Mouse (Mus musculus): ENCODE data around the gene Ccn5.
A peak's percentile ranks its signal among the peaks of the same experiment; 100 is the strongest.

Ccn5 gene

GRCm38 (mm10) chr2:163820607-163821006, at the start of gene Ccn5:
Gene Ccn5 (plus strand): TSS chr2:163820861.
- no peak for DNase-seq (ENCODE audit: low spot score in 2 of 2)

GRCm38 (mm10) chr2:163776661-163777060, 44.0 kb upstream of the Ccn5 start:
- no peak for DNase-seq (ENCODE audit: low spot score in 2 of 2)

- DNase-seq (ENCODE audit: low spot score in 2 of 2), result no peak
Measured at GRCm38 (mm10) chr2:163777061-163777460, 43.6 kb upstream of the Ccn5 start.

GRCm38 (mm10) chr2:163778896-163779295, 41.8 kb upstream of the Ccn5 start:
- no peak for DNase-seq (ENCODE audit: low spot score in 2 of 2)

GRCm38 (mm10) chr2:163783368-163783767, 37.3 kb upstream of the Ccn5 start:
- no peak for DNase-seq (ENCODE audit: low spot score in 2 of 2)

- DNase-seq (ENCODE audit: low spot score in 2 of 2), result no peak
Measured at GRCm38 (mm10) chr2:163783901-163784300, 36.8 kb upstream of the Ccn5 start.

GRCm38 (mm10) chr2:163787086-163787485, 33.6 kb upstream of the Ccn5 start:
- DNase-seq (ENCODE audit: low spot score in 2 of 2), result no peak

DNA sequence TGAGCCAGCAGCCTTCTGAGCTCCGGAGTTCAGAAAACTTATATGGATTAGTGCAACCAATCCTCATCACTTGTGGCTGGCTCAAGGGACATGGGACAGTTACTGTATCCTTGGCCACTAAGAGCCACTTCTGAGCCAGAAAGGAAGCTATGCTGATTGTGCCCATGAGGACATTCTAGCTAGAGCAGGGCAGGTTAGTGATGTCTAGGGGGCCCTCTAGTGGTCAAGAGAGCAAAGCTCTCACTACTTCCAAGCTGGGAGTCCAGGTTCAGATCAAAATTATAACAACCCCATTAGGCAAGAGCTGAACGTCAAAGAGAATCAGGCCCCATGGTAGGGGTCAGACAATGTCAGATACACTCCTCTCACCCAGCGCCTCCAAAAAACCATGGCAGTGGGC, 33.0 kb upstream of the Ccn5 start:
- peak in 1 of 2 experiments; percentile 62 for DNase-seq (ENCODE audit: low spot score in 2 of 2)

DNA sequence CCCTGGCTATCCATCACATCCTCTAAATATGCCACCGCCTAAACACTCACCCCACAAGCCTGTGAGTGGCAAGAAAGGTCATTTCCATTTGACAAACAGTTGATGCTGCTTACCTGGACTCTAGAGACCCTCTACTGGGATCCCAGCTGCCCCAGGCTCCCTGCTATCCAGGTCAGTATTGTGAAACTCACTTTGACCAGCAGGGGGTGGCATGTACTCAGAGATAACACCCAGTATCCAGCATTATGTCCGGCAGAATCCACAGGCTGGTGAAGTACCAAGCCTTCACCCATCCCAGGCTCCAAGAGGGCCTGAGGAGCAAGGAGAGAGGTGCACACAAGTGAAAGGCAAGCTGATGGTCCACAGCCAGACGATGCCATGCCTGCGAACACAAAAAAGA, 32.2 kb upstream of the Ccn5 start:
- peak; percentile 16 to 49 for DNase-seq (ENCODE audit: low spot score in 2 of 2)

GRCm38 (mm10) chr2:163798411-163798810, 22.2 kb upstream of the Ccn5 start:
- no peak for DNase-seq (ENCODE audit: low spot score in 2 of 2)

- DNase-seq (ENCODE audit: low spot score in 2 of 2), result peak in 1 of 2 experiments; percentile 11
Measured at GRCm38 (mm10) chr2:163800832-163801231, 19.8 kb upstream of the Ccn5 start.

- DNase-seq (ENCODE audit: low spot score in 2 of 2), result no peak
Measured at GRCm38 (mm10) chr2:163801406-163801805, 19.3 kb upstream of the Ccn5 start.

GRCm38 (mm10) chr2:163803838-163804237, 16.8 kb upstream of the Ccn5 start:
- DNase-seq (ENCODE audit: low spot score in 2 of 2), result no peak

DNA sequence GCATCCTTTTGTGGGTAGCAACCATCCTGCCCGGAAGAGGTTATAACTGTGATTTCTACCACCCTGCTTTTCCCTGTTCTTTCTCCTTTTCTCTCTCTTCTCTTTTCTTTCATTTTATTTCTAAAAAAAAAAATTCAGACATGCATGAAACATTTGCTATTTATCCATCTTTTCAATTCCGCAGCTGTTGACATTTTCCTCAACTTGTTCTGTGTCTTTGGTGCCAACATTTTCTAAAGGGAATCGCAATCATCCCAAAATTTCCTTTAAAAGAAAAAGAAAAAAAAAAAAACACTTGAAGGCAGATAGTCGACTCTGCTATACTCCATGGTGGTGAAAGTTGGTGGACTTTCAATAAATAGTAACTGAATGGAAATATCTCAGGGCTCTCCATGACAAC, 11.5 kb upstream of the Ccn5 start:
- no peak for DNase-seq (ENCODE audit: low spot score in 2 of 2)

DNA sequence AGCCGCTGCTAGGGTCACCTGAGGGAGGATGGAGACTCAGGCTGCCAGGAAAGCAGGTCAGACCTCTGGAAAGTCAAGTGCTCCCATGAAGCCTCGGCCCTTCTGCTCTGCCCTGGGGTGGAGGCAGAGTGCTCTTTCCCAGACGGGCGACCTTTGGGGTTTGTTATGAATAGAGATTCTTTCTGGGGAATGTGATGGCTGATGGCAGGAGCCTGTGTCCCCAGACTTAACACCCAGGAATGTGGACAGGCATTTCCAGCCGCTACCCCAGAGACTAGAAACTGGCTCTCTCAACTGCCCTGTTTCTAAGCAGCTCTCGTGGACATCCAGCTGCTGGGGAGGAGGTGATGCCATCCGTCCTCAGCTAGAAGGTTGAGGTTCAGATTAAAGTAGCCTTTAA, 11.0 kb upstream of the Ccn5 start:
- no peak for DNase-seq (ENCODE audit: low spot score in 2 of 2)

DNA sequence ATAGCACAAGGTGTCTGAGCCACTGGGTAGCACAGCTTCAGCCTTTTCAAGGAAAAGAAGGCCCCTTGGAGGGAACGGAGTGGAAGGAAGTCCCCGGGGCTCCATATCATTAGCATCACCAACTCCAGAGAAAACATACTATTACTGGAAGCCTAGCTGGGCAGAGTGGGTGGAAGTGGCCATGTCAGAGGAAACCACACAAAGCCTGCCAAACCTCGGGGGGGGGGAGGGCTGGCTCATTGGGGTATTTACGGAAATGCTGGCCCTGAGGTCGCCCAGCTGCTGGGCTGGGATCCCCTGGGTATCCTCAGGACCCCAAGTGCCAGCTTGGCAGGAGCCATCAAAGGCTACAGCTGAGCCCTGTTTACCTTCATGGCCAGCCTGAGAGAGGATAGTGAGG, 7.6 kb upstream of the Ccn5 start:
- no peak for DNase-seq (ENCODE audit: low spot score in 2 of 2)

DNA sequence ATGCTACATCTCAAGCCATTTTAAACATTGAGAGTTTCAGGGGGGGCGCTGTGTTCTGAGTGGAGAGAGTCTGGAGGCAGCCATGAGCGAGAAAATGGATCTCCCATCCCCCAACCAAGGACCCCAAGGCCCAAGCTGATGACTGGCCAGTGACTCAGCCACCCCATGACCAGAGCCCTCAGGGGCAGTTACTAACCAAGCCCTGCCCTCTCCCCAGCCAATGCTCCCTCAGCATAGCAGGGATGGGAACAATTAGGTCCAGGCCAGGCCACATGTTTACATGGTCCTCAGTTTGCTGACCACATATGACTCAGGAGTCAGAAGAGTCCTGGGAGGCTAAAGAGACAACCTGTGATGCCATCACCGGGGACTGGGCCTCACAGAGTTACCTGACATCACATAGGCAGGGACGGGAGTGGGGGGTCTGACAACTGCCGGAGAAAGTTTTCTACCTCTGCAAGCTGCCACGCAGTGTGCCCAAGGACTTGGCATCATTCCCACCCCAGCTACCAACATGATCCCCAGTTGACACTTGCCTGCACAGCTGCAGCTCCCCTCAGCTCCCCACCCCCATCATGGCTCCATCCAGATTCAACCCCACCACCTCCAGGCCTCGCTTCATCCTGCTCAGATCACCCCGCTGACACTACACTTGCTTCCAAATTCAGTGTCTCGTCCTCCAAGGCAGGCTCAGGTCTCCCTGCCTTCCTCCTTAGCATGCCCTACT, 5.8 kb upstream of the Ccn5 start:
- DNase-seq (ENCODE audit: low spot score in 2 of 2), result no peak

DNA sequence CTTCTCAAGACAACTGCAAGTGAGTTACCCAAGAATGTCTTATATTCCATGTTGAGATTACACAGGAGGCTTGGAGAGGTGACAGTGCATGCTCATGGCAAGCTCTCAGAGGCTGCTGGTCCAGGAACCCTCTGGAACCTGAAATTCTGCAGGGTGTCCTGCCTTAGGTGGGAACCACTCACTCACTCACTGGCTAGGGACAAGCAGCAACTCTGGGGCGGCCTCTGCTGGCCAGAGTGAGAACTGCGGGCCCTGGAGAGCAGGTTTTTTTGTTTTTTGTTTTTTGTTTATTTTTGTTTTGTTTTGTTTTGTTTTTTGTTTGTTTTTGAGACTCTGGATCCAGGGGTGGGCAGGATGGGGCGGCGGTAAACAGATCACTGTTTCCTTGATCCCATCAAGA, 2.6 kb downstream of the Ccn5 start:
- DNase-seq (ENCODE audit: low spot score in 2 of 2), result peak in 1 of 2 experiments; percentile 43

- DNase-seq (ENCODE audit: low spot score in 2 of 2), result no peak
Measured at GRCm38 (mm10) chr2:163823771-163824170, 3.1 kb downstream of the Ccn5 start.

DNA sequence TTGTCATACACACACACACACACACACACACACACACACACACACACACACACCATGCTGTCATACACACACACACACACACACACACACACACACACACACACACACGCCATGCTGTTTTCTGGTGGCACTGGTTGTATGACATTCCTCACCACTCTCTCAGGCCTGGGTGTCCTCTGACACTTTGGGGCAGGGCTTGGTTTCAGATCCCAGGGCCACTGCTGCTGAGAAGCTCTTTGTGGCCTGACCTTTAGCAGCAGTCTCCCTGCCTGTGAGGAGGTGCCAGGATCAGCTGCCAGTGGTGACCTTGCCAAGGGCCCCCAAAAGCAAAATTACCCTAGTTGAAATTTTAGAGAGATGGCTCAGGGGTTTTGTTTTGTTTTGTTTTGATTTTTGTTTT, 5.2 kb downstream of the Ccn5 start:
- no peak for DNase-seq (ENCODE audit: low spot score in 2 of 2)

- no peak for DNase-seq (ENCODE audit: low spot score in 2 of 2)
Measured at GRCm38 (mm10) chr2:163826494-163826893, 5.8 kb downstream of the Ccn5 start.

DNA sequence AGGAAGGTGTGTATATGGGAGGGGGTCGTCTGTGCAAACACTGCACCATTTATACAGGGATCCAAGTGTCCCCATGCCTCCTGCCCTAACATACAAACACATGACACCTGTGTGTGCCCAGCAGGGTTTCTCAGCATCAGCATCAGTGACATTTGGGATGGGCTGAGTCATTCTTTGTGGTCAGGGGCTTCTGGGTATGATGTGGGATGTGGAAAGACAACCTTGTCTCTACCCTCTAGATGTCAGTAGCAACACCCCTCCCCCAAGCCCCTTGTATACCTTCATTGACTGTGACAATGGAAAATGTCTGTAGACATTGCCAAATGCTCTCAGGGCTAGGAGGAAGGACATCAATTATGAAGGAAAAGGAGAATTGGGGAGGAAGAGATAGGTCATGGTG, 10.5 kb downstream of the Ccn5 start:
- DNase-seq (ENCODE audit: low spot score in 2 of 2), result no peak

- DNase-seq (ENCODE audit: low spot score in 2 of 2), result peak; percentile 46 to 86
Measured at GRCm38 (mm10) chr2:163838043-163838442, 17.4 kb downstream of the Ccn5 start.

GRCm38 (mm10) chr2:163839519-163839918, 18.9 kb downstream of the Ccn5 start:
- DNase-seq (ENCODE audit: low spot score in 2 of 2), result no peak

Measured in thymus, postnatal 10 days (tissue).